Mouse (Mus musculus): ENCODE results near the gene Cdc42bpb.

The Cdc42bpb gene

DNA sequence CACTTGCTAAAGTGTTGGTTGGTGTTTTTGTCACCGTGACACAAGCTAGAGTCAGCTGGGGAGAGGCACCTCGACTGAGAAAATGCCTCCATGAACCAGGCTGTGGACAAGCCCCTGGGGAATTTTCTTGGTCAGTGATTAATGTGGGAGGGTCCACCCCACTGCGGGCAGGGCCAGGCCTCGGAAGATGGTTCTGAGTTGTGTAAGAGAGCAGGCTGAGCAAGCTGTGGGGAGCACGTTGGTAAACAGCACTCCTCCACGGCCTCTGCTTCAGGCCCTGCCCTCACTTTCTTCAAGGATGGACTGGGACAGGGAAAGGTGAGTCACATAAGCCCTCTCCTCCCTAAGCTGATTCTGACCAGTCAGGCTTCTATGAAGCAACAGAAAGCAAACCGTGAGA lies 36.8 kb downstream of the Cdc42bpb start:
- no peak for DNase-seq (ENCODE audit: low spot score)

DNA sequence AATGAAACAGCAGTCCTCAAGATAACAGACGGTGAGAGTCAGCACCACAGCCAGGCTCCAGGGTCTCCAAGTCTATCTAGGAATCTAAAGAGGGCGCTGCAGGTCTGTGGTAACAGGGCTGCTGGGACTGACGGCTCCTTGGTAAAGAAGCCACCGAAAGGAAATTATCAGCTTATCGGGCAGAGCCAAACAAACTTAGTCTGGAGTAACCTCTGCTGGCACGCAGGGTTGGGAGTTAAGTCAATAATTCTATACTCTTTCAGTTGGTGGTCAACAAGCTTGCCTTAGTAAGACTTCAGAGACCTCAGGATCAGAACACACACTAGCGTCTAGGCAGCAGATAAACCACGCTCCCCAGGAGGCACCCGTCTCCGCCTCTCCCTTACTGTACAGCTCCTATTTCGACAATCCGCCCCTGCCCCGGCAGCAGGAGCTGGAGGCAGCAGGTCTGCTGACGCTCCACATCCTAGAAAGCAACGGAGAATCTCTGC lies 39.6 kb downstream of the Cdc42bpb start:
- DNase-seq (ENCODE audit: low spot score), result peak; percentile 17

- no peak for DNase-seq (ENCODE audit: low spot score)
These were observed 44.4 kb downstream of the Cdc42bpb start for GRCm38 (mm10) chr12:111333020-111333605.

- no peak for DNase-seq (ENCODE audit: low spot score)
These were observed 45.1 kb downstream of the Cdc42bpb start for GRCm38 (mm10) chr12:111332443-111332842.

DNA sequence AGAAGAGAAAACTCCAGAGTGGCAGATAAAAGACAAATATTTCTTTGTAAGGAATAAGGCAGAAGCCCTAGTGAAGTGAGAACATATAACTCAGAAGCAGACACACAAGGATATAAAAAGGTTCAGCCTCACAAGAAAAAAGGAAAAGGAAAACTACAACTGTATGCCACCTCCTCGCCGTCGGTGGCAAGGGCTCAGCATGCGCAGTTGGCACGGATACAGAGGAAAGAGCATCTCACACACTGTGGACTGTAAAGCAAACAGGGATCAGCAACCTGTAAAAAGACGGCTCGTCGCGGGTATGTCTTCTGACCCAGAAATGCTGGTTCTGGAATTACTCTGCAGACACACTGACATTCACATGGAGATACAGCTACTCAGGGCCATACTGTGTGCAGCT lies 45.9 kb downstream of the Cdc42bpb start:
- no peak for DNase-seq (ENCODE audit: low spot score)

- DNase-seq (ENCODE audit: low spot score), result no peak
These were observed 48.2 kb downstream of the Cdc42bpb start for GRCm38 (mm10) chr12:111329281-111329680.

- DNase-seq (ENCODE audit: low spot score), result no peak
These were observed 49.2 kb downstream of the Cdc42bpb start for GRCm38 (mm10) chr12:111328360-111328759.

GRCm38 (mm10) chr12:111325744-111326424 lies 51.6 kb downstream of the Cdc42bpb start:
- DNase-seq (ENCODE audit: low spot score), result no peak

- DNase-seq (ENCODE audit: low spot score), result no peak
These were observed 52.6 kb downstream of the Cdc42bpb start for GRCm38 (mm10) chr12:111324949-111325348.

- DNase-seq (ENCODE audit: low spot score), result no peak
These were observed 53.0 kb downstream of the Cdc42bpb start for GRCm38 (mm10) chr12:111324536-111324935.

- no peak for DNase-seq (ENCODE audit: low spot score)
These were observed 54.1 kb downstream of the Cdc42bpb start for GRCm38 (mm10) chr12:111323423-111323822.

DNA sequence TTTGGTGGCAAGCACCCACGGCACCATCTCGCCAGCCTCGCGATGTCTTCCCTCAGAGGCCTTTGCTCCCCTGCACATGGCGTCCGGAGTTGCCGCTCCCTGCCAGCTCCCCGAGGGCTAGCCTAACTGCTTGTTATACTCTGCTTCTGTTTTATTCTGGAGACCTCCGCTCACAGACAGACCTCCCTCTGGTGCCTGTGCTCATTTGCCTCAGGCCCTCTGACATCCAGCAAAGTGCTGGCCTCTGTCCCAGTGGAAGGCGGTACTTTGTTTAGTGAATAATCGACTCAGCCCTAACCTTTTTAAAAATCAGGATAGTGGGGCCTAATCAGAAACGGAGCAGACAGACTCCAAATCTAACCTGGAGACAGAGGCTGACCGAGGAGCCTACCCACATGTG lies 55.7 kb downstream of the Cdc42bpb start:
- no peak for DNase-seq (ENCODE audit: low spot score)

- DNase-seq (ENCODE audit: low spot score), result no peak
These were observed 57.0 kb downstream of the Cdc42bpb start for GRCm38 (mm10) chr12:111320549-111320948.

GRCm38 (mm10) chr12:111317694-111318093 lies 59.8 kb downstream of the Cdc42bpb start:
- no peak for DNase-seq (ENCODE audit: low spot score)

- no peak for DNase-seq (ENCODE audit: low spot score)
These were observed 63.2 kb downstream of the Cdc42bpb start for GRCm38 (mm10) chr12:111314273-111314672.

- no peak for DNase-seq (ENCODE audit: low spot score)
These were observed 65.7 kb downstream of the Cdc42bpb start for GRCm38 (mm10) chr12:111311775-111312174.

DNA sequence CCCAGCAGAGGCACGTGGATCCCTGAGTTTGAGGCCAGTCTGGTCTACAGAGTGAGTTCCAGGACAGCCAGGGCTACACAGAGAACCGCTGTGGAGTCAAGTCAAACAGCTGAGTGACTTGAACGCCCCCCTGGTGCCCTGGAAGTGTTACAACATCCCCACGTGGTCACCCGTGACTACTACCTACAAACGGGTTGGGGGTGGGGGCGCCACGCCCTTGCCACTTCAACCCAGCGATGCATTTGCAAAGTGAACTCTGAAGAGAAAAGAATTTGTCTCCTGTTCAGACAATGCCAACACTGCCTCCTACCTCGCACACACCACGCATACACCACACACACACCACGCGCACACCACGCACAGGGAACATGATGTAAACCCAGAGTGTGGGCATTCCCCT lies 67.6 kb downstream of the Cdc42bpb start:
- DNase-seq (ENCODE audit: low spot score), result no peak

DNA sequence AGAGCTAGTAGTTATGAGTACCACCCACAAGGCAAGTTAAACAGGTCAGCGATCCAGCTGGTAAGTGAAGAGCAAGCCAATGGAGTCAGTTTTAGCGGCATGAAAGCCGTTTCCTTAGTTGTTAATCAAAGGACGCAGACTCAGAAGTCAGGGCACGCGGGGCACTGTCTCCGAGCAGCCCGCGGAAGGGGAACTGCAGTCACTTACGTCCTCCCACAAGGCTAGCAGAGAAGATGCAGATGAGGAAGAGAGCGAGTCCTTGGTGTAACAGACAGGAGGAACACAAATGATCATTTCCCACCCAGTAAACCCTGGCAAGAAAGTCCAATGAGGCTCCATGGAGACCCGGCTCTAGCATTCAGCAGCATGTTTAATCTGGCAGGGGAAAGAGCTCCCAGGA lies 68.3 kb downstream of the Cdc42bpb start:
- no peak for DNase-seq (ENCODE audit: low spot score)

DNA sequence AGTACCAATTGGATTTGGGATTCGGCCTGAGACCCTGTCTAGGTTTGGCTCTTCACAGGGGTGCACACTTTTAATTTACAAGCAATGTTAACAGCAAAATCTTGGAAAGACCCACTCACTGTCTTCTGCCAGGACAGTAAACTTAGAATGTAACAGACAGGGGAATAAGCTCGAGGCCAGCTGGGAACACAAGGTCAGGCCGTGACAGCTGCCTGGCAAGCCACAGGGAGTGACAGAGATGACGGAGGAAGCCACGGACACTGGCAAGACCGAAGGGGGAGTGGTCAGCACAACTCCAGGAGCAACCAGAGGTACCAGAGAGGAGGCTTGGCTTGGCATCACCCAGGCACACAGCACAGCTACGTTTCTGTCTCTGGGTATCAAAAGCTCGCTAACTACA lies 70.7 kb downstream of the Cdc42bpb start:
- DNase-seq (ENCODE audit: low spot score), result no peak

- no peak for DNase-seq (ENCODE audit: low spot score)
These were observed 73.7 kb downstream of the Cdc42bpb start for GRCm38 (mm10) chr12:111303702-111304337.

DNA sequence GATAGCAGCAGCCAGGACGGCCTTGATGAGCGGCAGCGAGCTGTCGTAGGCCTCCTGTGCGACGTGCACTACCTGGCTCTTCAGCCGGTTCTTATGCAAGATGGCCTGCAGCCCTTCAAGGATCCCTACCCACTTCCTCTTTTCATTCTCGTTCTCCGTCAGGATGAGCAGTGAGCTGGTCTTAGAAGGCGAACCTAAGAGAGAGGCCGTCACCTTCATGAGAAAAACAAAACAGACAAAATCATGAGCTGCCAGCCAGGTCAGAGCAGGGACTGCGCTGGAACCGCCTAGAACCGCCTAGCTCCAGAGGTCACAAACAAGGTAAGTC lies 75.5 kb downstream of the Cdc42bpb start:
- DNase-seq (ENCODE audit: low spot score), result no peak

DNA sequence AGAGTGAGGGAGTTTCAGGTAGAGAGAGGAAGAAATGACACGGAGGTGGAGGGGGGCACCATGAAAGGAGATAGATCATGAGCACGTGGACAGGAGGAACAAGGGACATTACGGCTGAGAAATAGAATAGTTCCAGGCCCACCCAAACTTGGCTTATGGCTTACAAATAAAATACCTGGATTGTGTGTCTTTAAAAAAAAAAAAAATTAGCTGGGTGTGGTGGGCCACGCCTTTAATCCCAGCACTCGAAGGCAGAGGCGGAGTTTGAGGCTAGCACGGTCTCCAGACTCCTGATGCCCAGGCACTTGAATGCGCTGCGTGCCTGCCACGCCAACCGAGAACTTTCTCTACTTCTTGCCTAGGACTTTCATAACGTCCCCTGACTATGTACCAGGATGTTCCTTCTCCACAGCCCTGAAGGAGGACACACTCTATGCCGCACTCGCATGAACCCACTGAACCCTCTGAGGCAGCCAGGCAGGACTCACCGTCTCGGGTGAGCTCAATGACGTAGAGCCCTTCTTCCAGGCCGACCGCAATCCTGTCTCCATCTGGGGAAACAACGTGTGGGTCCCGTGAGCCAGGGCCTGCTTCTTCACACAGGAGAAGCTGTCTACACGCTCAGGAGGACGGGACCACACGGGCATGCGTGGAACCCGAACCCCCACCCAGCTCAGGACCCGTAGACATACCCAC lies 76.0 kb downstream of the Cdc42bpb start:
- no peak for DNase-seq (ENCODE audit: low spot score)

- DNase-seq (ENCODE audit: low spot score), result no peak
These were observed 84.5 kb downstream of the Cdc42bpb start for GRCm38 (mm10) chr12:111293025-111293424.
